Mouse (Mus musculus): ENCODE measurements at regions not wholly inside any gene's neighbourhood (a gene's known extent, or its start where the extent isn't known, plus 50 kb on each side); places are given as distances from the start of the nearest gene placed in this dataset.

DNA sequence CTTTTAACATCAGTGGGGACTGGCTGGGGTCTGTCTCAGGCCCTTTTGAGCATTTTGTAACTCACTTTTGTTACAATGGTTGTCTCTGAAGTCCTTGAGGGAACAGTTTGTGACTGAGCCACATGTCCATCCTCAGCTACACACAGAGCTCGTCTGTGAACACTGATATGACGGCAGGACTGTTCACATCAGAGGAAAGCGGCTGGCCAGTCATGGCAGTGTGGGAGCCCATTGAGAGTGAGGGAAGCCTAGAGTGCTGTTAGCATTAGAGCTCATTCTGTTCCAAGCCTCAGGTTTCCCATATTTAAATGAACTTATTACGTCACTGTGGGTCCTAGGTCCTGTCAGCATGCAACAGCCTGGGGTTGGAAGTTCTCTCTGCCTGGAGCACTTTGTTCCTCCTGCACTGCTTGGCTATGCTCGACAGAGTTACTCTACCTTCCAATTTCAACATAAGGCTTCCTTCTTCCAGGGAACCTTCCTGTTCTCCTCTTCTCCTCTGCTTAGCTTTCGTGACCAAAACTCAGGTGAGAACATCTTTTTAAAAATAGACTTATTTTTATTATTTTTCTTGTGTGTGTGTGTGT, 217.5 kb downstream of the Mex3b start:
- Histone ChIP-seq H3K27ac (no peak overlapping the region), H3K27me3 (no peaks in the 10 kb centered on the region), H3K36me3 (no peaks in the 10 kb centered on the region), H3K9ac (no peak overlapping the region), H3K4me2 (no peak overlapping the region), H3K4me3 (no peak overlapping the region), H3K9me3 (no peaks in the 10 kb centered on the region), H3K4me1 (peaks cover 6% of the 10 kb centered on the region)
- no peak for ATAC-seq (ENCODE audit: insufficient number of reproducible peaks, low FRiP score, low TSS enrichment, low read depth)
- 71% methylated on average over 6 of the region's 6 CpGs for WGBS

DNA sequence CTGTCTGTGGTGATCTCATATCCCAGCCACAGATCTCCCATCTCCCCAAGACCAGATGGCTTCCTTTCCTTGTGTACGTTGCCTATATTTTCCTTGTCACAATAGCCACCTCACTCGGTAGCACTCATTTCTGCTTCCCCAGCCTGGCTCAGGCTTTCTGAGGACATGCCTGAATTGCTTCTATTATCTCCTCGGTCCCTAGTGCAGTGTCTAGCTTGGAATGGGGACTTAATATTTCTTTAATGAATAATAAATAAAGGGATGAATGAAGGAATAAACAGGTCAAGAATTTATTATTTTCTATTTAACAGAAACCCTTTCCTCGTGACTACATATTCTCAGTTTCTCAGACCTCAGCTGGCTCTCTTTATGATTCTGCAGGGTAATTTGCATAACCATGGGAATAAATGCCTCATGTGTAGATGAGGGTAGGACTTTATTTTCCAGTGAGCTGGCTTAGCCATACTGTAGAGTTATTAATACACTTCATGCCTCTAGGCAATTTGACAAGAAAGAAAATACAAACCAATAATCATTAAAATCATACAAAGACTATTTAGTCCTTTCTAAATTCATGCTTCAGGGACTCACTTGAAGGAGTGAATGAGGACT, 218.5 kb downstream of the Mex3b start:
- H3K9me3 ChIP-seq, result no peaks in the 10 kb centered on the region
- H3K27ac ChIP-seq, result no peak overlapping the region
- no peak overlapping the region for H3K4me2 ChIP-seq
- no peaks in the 10 kb centered on the region for H3K27me3 ChIP-seq
- H3K4me3 ChIP-seq, result no peak overlapping the region
- H3K36me3 ChIP-seq, result no peaks in the 10 kb centered on the region
- 65% methylated on average over 4 of the region's 4 CpGs for whole genome bisulfite sequencing
- no peak for ATAC-seq (ENCODE audit: insufficient number of reproducible peaks, low FRiP score, low TSS enrichment, low read depth)
- peaks cover 10% of the 10 kb centered on the region for H3K4me1 ChIP-seq
- no peak overlapping the region for H3K9ac ChIP-seq

DNA sequence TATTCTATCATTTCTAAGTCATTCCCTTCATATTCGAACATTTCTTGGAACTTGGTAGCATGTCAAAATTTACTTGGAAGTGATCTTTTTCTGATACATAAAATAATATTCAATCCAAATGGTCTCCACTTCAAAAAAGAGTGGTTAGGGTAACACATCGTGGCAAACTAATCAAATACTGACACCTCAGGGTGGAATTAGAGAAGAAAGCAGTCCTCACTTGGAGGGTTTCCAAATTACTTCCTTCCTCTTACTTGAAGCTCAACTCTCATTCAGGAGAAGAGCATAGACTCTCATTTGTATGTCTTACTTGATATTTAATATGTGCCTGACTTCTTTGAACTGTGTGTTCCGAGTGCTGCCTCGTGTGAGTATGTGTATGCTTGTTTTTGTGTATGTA, 220.3 kb downstream of the Mex3b start:
- H3K27me3 ChIP-seq, result no peaks in the 10 kb centered on the region
- H3K36me3 ChIP-seq, result no peaks in the 10 kb centered on the region
- H3K27ac ChIP-seq, result no peak overlapping the region
- no peak for ATAC-seq (ENCODE audit: insufficient number of reproducible peaks, low FRiP score, low TSS enrichment, low read depth)
- H3K9me3 ChIP-seq, result no peaks in the 10 kb centered on the region
- WGBS, result 67% methylated on average over 4 of the region's 4 CpGs
- peaks cover 10% of the 10 kb centered on the region for H3K4me1 ChIP-seq
- no peak overlapping the region for H3K4me2 ChIP-seq
- no peak overlapping the region for H3K9ac ChIP-seq
- no peak overlapping the region for H3K4me3 ChIP-seq

DNA sequence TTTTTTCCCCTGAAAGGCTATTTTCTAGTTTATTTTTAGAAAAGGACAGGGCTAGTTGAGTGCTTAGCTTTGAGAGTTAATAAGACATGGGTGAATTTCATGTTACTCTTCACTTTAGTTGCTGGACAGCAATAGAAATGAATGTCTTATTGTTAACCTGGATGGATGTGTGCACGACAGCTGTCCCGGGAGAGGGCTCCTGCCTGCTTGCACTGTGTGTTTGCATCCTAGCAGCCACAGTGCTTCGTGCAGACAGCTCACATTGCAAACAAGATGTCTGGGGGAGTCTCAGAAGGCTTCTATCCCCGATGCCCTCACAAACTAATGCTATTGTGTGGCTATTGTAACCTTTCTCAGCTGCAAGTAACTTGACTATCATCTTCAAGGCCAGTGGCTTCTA, 221.0 kb downstream of the Mex3b start:
- Histone ChIP-seq H3K36me3 (no peaks in the 10 kb centered on the region), H3K27me3 (no peaks in the 10 kb centered on the region), H3K4me3 (no peak overlapping the region), H3K9ac (no peak overlapping the region), H3K27ac (no peak overlapping the region), H3K4me1 (peaks cover 10% of the 10 kb centered on the region), H3K9me3 (no peaks in the 10 kb centered on the region), H3K4me2 (no peak overlapping the region)
- WGBS, result 56% methylated on average over 4 of the region's 4 CpGs
- ATAC-seq (ENCODE audit: insufficient number of reproducible peaks, low FRiP score, low TSS enrichment, low read depth), result no peak

DNA sequence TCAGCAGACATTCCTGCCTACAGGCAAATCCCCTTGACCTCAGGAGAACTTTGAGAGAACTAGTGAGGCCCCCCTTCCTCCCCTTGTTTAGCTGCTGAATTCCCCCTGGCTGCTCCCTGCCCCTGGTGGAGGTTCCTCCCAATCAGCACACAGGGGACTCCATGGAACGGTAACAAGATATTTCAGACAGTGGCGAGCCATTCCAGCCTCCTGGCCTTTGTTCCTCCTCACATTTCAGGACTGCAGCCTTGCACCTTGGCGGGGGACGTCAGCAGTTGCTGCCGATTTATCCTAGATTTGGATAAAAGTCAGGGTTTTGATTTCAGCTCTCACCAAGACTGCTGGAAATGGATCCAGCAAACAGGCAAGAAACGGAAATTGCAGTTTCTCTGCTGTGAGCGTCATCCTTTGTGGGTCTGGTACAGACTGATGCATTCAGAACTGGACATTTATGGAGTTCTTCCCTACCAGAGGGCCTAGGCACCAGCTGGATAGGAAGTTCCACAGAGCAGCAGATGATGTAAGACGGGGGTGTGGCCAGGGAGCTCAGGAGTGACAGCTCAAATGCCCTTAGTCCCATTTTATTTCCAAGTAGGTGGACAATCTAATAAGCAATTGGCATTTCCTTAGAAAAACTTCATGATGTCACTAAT, 222.3 kb downstream of the Mex3b start:
- H3K27me3 ChIP-seq, result no peaks in the 10 kb centered on the region
- H3K4me1 ChIP-seq, result peaks cover 16% of the 10 kb centered on the region
- no peaks in the 10 kb centered on the region for H3K36me3 ChIP-seq
- H3K9me3 ChIP-seq, result no peaks in the 10 kb centered on the region
- H3K4me2 ChIP-seq, result no peak overlapping the region
- 17% methylated on average over 8 of the region's 8 CpGs for WGBS
- H3K4me3 ChIP-seq, result no peak overlapping the region
- no peak overlapping the region for H3K9ac ChIP-seq
- peak overlapping the region; percentile 38; the same call in 1 of the 2 replicates for H3K27ac ChIP-seq
- peak; percentile 65; the same call in 1 of the 2 replicates for ATAC-seq (ENCODE audit: insufficient number of reproducible peaks, low FRiP score, low TSS enrichment, low read depth)

DNA sequence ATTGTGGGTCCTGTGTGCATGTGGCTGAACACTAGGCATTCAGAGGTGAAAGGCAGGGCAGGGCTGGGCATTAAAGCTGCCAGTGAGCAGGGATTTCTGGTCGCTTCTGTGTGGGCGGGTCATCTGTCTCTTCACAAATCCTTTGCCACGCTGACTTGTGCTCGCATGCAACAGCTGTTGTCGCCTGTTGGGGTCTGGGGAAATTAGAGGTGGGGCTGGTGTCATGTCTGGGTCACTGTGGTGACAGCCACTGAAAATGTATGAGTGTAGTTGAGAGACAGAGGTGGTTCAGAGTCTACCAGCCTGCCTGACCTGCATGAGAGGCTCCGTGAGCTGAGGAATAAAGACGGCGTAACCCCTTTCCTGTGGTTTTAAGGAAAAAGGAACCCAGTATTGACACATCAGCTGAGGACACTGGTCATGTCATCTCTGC, 226.8 kb downstream of the Mex3b start:
- Histone ChIP-seq H3K36me3 (no peaks in the 10 kb centered on the region), H3K9me3 (no peaks in the 10 kb centered on the region), H3K27ac (no peak overlapping the region), H3K27me3 (no peaks in the 10 kb centered on the region), H3K9ac (no peak overlapping the region), H3K4me2 (no peak overlapping the region), H3K4me1 (peaks cover 20% of the 10 kb centered on the region), H3K4me3 (no peak overlapping the region)
- no peak; the same call in 1 of the 2 replicates for ATAC-seq (ENCODE audit: insufficient number of reproducible peaks, low FRiP score, low TSS enrichment, low read depth)
- WGBS, result 43% methylated on average over 8 of the region's 8 CpGs

DNA sequence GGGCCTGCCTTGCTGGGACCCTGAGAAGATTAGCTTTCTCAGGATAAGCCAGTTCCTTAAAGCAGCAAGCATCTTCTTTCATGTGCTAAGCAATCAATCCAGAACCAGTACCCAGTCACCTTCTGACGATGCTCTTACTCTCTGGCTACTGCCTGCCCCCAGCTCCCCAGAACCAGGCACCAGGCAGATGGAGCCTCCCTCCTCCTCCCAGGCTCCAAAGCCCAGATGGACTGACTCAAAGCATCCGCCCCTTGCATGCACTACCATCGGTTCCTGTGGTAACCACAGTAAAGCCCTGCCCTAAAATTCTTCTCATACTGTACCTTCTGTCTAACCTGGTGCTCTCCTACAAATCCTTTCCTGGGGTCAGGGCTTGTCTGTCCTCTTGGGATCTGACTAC, 227.8 kb downstream of the Mex3b start:
- H3K9ac ChIP-seq, result no peak overlapping the region
- H3K36me3 ChIP-seq, result no peaks in the 10 kb centered on the region
- H3K9me3 ChIP-seq, result no peaks in the 10 kb centered on the region
- 37% methylated on average over 3 of the region's 3 CpGs for WGBS
- no peaks in the 10 kb centered on the region for H3K27me3 ChIP-seq
- H3K4me3 ChIP-seq, result no peak overlapping the region
- H3K4me1 ChIP-seq, result peaks cover 11% of the 10 kb centered on the region; the same call in 1 of the 2 replicates
- H3K4me2 ChIP-seq, result no peak overlapping the region
- ATAC-seq (ENCODE audit: insufficient number of reproducible peaks, low FRiP score, low TSS enrichment, low read depth), result no peak
- no peak overlapping the region for H3K27ac ChIP-seq

DNA sequence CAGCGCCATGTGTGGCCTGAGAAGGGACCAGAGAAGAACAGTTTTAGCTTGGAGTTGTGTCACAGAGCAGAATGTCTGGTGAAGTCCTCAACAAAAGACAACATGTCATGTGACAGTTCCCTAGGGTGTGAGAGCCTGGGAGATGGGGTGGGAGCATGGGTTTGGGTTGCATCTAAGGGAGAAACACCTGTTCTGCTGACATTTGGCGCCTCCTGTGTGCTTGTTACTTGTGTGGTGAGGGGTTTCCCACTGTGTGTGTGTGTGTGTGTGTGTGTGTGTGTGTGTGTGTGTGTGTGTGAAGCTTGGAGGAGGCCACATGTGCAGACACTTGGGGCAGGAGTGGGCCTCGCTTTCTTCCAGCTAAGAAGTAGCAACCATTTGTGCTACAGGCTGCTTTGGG, 228.5 kb downstream of the Mex3b start:
- Histone ChIP-seq H3K4me3 (no peak overlapping the region), H3K27ac (no peak overlapping the region), H3K4me1 (0 out of 2 replicates have a peak, but pooled peaks cover 10% of the 10 kb centered on the region), H3K36me3 (no peaks in the 10 kb centered on the region), H3K27me3 (no peaks in the 10 kb centered on the region), H3K4me2 (no peak overlapping the region), H3K9me3 (no peaks in the 10 kb centered on the region), H3K9ac (no peak overlapping the region)
- WGBS, result 82% methylated on average over 3 of the region's 3 CpGs
- ATAC-seq (ENCODE audit: insufficient number of reproducible peaks, low FRiP score, low TSS enrichment, low read depth), result no peak

DNA sequence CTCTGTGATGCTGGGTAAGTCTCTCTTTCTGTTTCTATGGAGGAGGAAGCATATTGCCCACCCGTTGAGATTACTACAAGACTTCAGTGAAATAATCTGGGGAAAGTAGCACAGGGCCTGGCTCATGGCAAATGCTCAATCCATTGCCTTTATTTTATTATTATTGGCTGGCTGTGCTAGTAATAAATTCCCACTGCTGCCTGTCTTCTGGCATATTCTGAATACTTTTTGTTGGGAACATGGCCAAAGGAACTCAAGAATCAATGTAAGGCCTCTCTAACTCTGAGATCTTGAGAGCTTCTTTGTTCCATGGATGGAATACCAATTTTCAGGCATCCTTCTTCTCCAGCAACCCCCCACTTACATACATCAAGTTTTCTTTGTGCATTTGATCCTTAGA, 237.3 kb downstream of the Mex3b start:
- H3K4me1 ChIP-seq, result no peaks in the 10 kb centered on the region
- no peak overlapping the region for H3K9ac ChIP-seq
- no peaks in the 10 kb centered on the region for H3K9me3 ChIP-seq
- ATAC-seq (ENCODE audit: insufficient number of reproducible peaks, low FRiP score, low TSS enrichment, low read depth), result no peak
- no peaks in the 10 kb centered on the region for H3K27me3 ChIP-seq
- H3K4me2 ChIP-seq, result no peak overlapping the region
- no peaks in the 10 kb centered on the region for H3K36me3 ChIP-seq
- 43% methylated on average over 1 of the region's 1 CpGs for WGBS
- no peak overlapping the region for H3K4me3 ChIP-seq
- no peak overlapping the region for H3K27ac ChIP-seq

DNA sequence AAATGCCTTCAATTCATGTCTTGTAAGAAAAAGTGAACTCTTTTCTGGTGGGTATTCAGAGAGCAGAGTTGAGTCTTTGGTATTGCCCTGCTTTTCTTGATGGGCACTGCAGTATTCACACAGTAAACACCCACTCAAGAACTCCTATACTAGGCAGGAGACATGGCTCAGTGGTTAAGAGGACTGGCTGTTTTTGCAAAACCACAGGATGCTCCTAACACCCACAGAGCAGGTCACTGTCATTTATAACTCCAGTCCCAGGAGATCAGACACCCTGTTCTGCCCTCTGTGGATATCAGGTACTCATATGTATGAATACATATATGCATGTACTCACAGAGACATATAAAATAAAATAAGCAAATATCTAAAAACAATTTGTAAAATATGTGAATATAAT, 238.5 kb downstream of the Mex3b start:
- no peaks in the 10 kb centered on the region for H3K27me3 ChIP-seq
- no peak overlapping the region for H3K4me3 ChIP-seq
- no peak overlapping the region for H3K4me2 ChIP-seq
- no peak overlapping the region for H3K27ac ChIP-seq
- no peak overlapping the region for H3K9ac ChIP-seq
- no peaks in the 10 kb centered on the region for H3K9me3 ChIP-seq
- no peaks in the 10 kb centered on the region for H3K4me1 ChIP-seq
- ATAC-seq (ENCODE audit: insufficient number of reproducible peaks, low FRiP score, low TSS enrichment, low read depth), result no peak
- H3K36me3 ChIP-seq, result no peaks in the 10 kb centered on the region

DNA sequence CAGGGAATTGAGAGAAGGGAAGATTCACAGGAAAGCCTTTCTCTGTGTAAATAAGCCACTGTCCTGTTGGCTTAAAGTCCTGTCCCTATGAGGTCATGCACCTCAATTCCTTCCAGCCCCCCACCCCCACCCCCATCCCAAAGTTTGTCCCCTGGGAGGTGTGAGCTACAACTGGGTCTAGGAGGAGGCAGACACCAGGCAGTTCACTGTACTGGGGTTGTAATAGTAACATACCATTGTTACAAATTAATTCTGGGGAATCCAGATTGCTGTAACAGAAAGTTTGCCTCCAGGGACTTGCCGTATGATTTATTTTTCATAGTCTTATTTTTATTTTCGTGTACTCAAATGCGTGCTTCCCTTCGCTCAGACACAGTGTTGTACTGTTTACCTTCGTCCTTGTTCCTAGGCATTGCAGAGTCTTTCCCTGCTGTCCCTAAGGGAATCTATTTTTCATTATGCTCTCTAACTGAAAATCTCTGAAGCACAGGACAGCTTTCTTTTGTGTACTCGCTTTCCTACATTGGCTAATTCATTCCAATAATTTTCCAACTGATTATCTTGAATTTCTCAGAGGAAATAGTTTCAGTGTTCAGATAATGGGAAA, 244.2 kb downstream of the Mex3b start:
- WGBS, result 62% methylated on average over 6 of the region's 6 CpGs
- H3K27me3 ChIP-seq, result no peaks in the 10 kb centered on the region
- no peaks in the 10 kb centered on the region for H3K9me3 ChIP-seq
- H3K27ac ChIP-seq, result no peak overlapping the region
- no peaks in the 10 kb centered on the region for H3K36me3 ChIP-seq
- ATAC-seq (ENCODE audit: insufficient number of reproducible peaks, low FRiP score, low TSS enrichment, low read depth), result no peak
- no peak overlapping the region for H3K9ac ChIP-seq
- no peak overlapping the region for H3K4me3 ChIP-seq
- 0 out of 2 replicates have a peak, but pooled peaks cover 2% of the 10 kb centered on the region for H3K4me1 ChIP-seq
- no peak overlapping the region for H3K4me2 ChIP-seq

DNA sequence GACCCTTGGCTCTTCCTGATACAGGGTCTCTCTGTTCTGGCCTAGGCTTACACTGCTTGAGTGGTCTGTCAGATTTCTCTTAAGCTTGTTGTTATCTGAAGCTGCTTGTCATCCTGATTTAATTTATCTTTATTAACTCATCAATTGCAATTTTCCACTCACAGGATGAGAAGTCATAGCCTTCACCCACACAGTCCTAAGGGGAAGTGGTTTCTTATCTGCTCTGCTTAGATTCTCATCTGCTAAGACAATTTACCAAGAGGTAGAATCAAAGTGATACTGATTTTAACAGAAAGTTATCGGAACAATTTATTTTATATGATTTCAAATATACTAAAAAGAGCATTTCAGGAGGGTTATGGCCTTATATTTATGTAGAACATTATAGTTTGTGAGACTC, 249.4 kb downstream of the Mex3b start:
- H3K9me3 ChIP-seq, result no peaks in the 10 kb centered on the region
- 79% methylated on average over 1 of the region's 1 CpGs for WGBS
- H3K4me3 ChIP-seq, result no peak overlapping the region
- no peak overlapping the region for H3K4me2 ChIP-seq
- H3K27me3 ChIP-seq, result no peaks in the 10 kb centered on the region
- no peaks in the 10 kb centered on the region for H3K36me3 ChIP-seq
- no peak overlapping the region for H3K9ac ChIP-seq
- 0 out of 2 replicates have a peak, but pooled peaks cover 2% of the 10 kb centered on the region for H3K4me1 ChIP-seq
- H3K27ac ChIP-seq, result no peak overlapping the region
- no peak for ATAC-seq (ENCODE audit: insufficient number of reproducible peaks, low FRiP score, low TSS enrichment, low read depth)
